ENCODE assay signal across 13 mouse cellular contexts in the genomic region with DNA sequence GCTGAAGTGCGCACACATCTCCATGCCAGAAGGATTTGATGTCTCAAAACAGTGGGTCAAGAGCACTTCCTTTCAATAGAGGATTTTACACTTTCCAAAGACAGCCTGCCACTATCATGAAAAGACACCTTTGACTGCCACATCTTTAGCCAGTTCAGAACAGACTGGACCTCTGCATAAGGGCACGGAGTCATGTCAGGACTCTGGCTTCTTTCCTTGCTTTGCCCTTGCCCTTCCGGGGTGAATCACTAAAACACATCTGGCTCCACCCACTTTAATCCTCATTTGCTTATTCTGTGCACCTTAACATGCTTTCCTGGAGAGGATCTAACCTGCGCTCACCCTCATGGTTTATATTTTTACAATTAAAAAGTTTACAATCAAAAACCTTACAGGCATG. TPM values are rescaled to one million over a fixed set of nuclear protein-coding genes. Genes with fewer than 3 reads are reported as not detected.
"Had no signal": no experiment of that assay in that cellular context is flagged by ENCODE, and none has a peak within 500 bp of the region (broad histone marks: within the 10 kb centered on the region; RNA-seq: fewer than 3 reads in every experiment).

No protein-coding gene starts in this region.

- H3K27me3 ChIP-seq: limb, embryonic 13.5 days; midbrain, embryonic 15.5 days; stomach, embryonic 15.5 days had no signal

- DNase-seq: kidney, postnatal 10 days; kidney, postnatal 4 days; left cerebral cortex, postnatal 4 days; lung, postnatal 4 days; right cerebral cortex, postnatal 14 days; thymus, postnatal 36 days had no signal

- H3K36me3 ChIP-seq: limb, embryonic 13.5 days; midbrain, embryonic 15.5 days; stomach, embryonic 15.5 days had no signal

- H3K27ac ChIP-seq: limb, embryonic 13.5 days; midbrain, embryonic 15.5 days; stomach, embryonic 15.5 days had no signal

- H3K4me1 ChIP-seq: stomach, embryonic 15.5 days had no signal

- H3K4me3 ChIP-seq: limb, embryonic 13.5 days; midbrain, embryonic 15.5 days; stomach, embryonic 15.5 days had no signal

- ATAC-seq: midbrain, embryonic 15.5 days had no signal

- H3K9ac ChIP-seq: limb, embryonic 13.5 days; lung, embryonic 14.5 days; midbrain, embryonic 15.5 days; stomach, embryonic 15.5 days had no signal

- H3K9me3 ChIP-seq: limb, embryonic 13.5 days; midbrain, embryonic 15.5 days; stomach, embryonic 15.5 days had no signal

- H3K4me2 ChIP-seq: limb, embryonic 13.5 days; liver, embryonic 11.5 days; lung, embryonic 14.5 days; midbrain, embryonic 11.5 days; midbrain, embryonic 15.5 days; stomach, embryonic 15.5 days had no signal

RNA-seq across cellular contexts. Expression of a gene that starts 40.3 kb away (rescaled TPM):
- total RNA-seq: megakaryocyte, adult 5-6 weeks had no signal
